In genomic region chr12:86885746-86886145, GRCm38 (mm10) we compare ENCODE assay signal across 7 mouse cellular contexts. TPM values are rescaled to one million over a fixed set of nuclear protein-coding genes. Genes with fewer than 3 reads are reported as not detected.
DNase-seq lines count a peak whose midpoint lies in the region; ATAC-seq and TF ChIP-seq lines count a peak whose summit lies in the region.

No protein-coding gene starts in this region.

- H3K4me3 ChIP-seq in lung, embryonic 16.5 days (ENCODE audit: low read length): peak overlapping the region; percentile 98; the same call in 1 of the 2 replicates
- no peak overlapping the region for H3K4me3 ChIP-seq in forebrain, embryonic 14.5 days (ENCODE audit: low read depth, low read length)
- no peak overlapping the region for H3K4me3 ChIP-seq in limb, embryonic 14.5 days (replicated peaks; ENCODE audit: low read length)
- no peak overlapping the region for H3K4me3 ChIP-seq in stomach, embryonic 16.5 days (replicated peaks; ENCODE audit: low read length)

- no peak for DNase-seq in lung, postnatal 14 days
- no peak for DNase-seq in forebrain, embryonic 14.5 days (ENCODE audit: low spot score)
- no peak for DNase-seq in limb, embryonic 14.5 days (ENCODE audit: low spot score)
- no peak for DNase-seq in right cerebral cortex, adult 2 months (ENCODE audit: low spot score in 2 of 2)
- no peak for DNase-seq in urinary bladder, adult 18-20 months (ENCODE audit: low spot score in 2 of 2)

- peak overlapping the region; percentile 62 for H3K4me2 ChIP-seq in lung, embryonic 16.5 days (ENCODE audit: low read depth, low read length)
- peak overlapping the region; percentile 40 for H3K4me2 ChIP-seq in forebrain, embryonic 14.5 days (ENCODE audit: low read length)
- H3K4me2 ChIP-seq in limb, embryonic 14.5 days (replicated peaks; ENCODE audit: low read depth, low read length, severe bottlenecking): peak overlapping the region; percentile 98
- peak overlapping the region; percentile 85 for H3K4me2 ChIP-seq in stomach, embryonic 16.5 days (ENCODE audit: low read depth, low read length)

- no peaks in the 10 kb centered on the region for H3K36me3 ChIP-seq in lung, embryonic 16.5 days (ENCODE audit: control insufficient read depth, insufficient read depth, low read length)
- H3K36me3 ChIP-seq in forebrain, embryonic 14.5 days (ENCODE audit: control insufficient read depth, insufficient read depth, low read length): peaks cover 10% of the 10 kb centered on the region
- H3K36me3 ChIP-seq in limb, embryonic 14.5 days (ENCODE audit: control insufficient read depth, insufficient read depth, low read length): peaks cover 11% of the 10 kb centered on the region
- H3K36me3 ChIP-seq in stomach, embryonic 16.5 days (ENCODE audit: control insufficient read depth, insufficient read depth, low read length): no peaks in the 10 kb centered on the region

- WGBS in lung, embryonic 16.5 days: 25% methylated on average over 5 of the region's 5 CpGs
- WGBS in forebrain, embryonic 14.5 days: 11% methylated on average over 5 of the region's 5 CpGs
- 44% methylated on average over 5 of the region's 5 CpGs for WGBS in limb, embryonic 14.5 days
- 24% methylated on average over 5 of the region's 5 CpGs for WGBS in stomach, embryonic 16.5 days

- ATAC-seq in lung, embryonic 16.5 days (ENCODE audit: low read depth): no peak
- no peak for ATAC-seq in forebrain, embryonic 14.5 days
- no peak for ATAC-seq in limb, embryonic 14.5 days (ENCODE audit: low FRiP score, low read depth)
- no peak for ATAC-seq in stomach, embryonic 16.5 days (ENCODE audit: insufficient read depth, low FRiP score)

- no peaks in the 10 kb centered on the region for H3K27me3 ChIP-seq in lung, embryonic 16.5 days (ENCODE audit: control insufficient read depth, insufficient read depth, low read depth, low read length)
- no peaks in the 10 kb centered on the region for H3K27me3 ChIP-seq in forebrain, embryonic 14.5 days (replicated peaks; ENCODE audit: control insufficient read depth, insufficient read depth, low read length)
- H3K27me3 ChIP-seq in limb, embryonic 14.5 days (ENCODE audit: control insufficient read depth, insufficient read depth, low read length): no peaks in the 10 kb centered on the region
- no peaks in the 10 kb centered on the region for H3K27me3 ChIP-seq in stomach, embryonic 16.5 days (ENCODE audit: control insufficient read depth, insufficient read depth, low read length)

- peaks cover 48% of the 10 kb centered on the region for H3K4me1 ChIP-seq in lung, embryonic 16.5 days (replicated peaks; ENCODE audit: control insufficient read depth, insufficient read depth, low read length)
- H3K4me1 ChIP-seq in forebrain, embryonic 14.5 days (ENCODE audit: control insufficient read depth, insufficient read depth, low read length): peaks cover 49% of the 10 kb centered on the region
- H3K4me1 ChIP-seq in limb, embryonic 14.5 days (ENCODE audit: control insufficient read depth, insufficient read depth, low read length): peaks cover 48% of the 10 kb centered on the region
- peaks cover 51% of the 10 kb centered on the region for H3K4me1 ChIP-seq in stomach, embryonic 16.5 days (ENCODE audit: control insufficient read depth, insufficient read depth, low read length)

- H3K27ac ChIP-seq in lung, embryonic 16.5 days (ENCODE audit: low read length): peak overlapping the region; percentile 100
- H3K27ac ChIP-seq in forebrain, embryonic 14.5 days (ENCODE audit: low read depth, low read length): peak overlapping the region; percentile 99; the same call in 1 of the 2 replicates
- 0 out of 2 replicates have a peak overlapping the region, but pooled peaks have one; percentile 97 for H3K27ac ChIP-seq in limb, embryonic 14.5 days (replicated peaks; ENCODE audit: low read depth, low read length)
- H3K27ac ChIP-seq in stomach, embryonic 16.5 days (ENCODE audit: low read length): peak overlapping the region; percentile 100

- H3K9ac ChIP-seq in lung, embryonic 16.5 days (ENCODE audit: low read length): peak overlapping the region; percentile 55
- no peak overlapping the region for H3K9ac ChIP-seq in forebrain, embryonic 14.5 days (ENCODE audit: low read length)
- H3K9ac ChIP-seq in limb, embryonic 14.5 days (ENCODE audit: low read depth, low read length, severe bottlenecking): no peak overlapping the region
- H3K9ac ChIP-seq in stomach, embryonic 16.5 days (ENCODE audit: low read length): no peak overlapping the region

- no peak for TF ChIP-seq POLR2A in limb, embryonic 14.5 days (IDR thresholded peaks at IDR 0.05; ENCODE audit: borderline replicate concordance, extremely low read depth, insufficient read depth, insufficient read length)

- H3K9me3 ChIP-seq in lung, embryonic 16.5 days (ENCODE audit: control insufficient read depth, low read length): no peaks in the 10 kb centered on the region
- H3K9me3 ChIP-seq in forebrain, embryonic 14.5 days (replicated peaks; ENCODE audit: control insufficient read depth, low read length): no peaks in the 10 kb centered on the region
- H3K9me3 ChIP-seq in limb, embryonic 14.5 days (ENCODE audit: control insufficient read depth, low read length): no peaks in the 10 kb centered on the region
- H3K9me3 ChIP-seq in stomach, embryonic 16.5 days (replicated peaks; ENCODE audit: control insufficient read depth, low read length): no peaks in the 10 kb centered on the region

RNA-seq across cellular contexts. Expression of gene Irf2bpl, which starts 1.1 kb away (rescaled TPM):
- 28.8 and 34.2 TPM in 2 replicates for polyA plus RNA-seq in lung, embryonic 16.5 days (2015; fragmentation: Nextera tagmentation; extraction: Ambion mirVana)
- 41.4 and 56.5 TPM in 2 replicates for polyA plus RNA-seq in forebrain, embryonic 14.5 days (2014; fragmentation: Nextera tagmentation; extraction: Ambion mirVana)
- polyA plus RNA-seq in limb, embryonic 14.5 days (2012; rRNA removed): 37.1 and 50.8 TPM in 2 replicates
- polyA plus RNA-seq in limb, embryonic 14.5 days (2014; fragmentation: Nextera tagmentation; extraction: Ambion mirVana): 33.9 and 37.0 TPM in 2 replicates
- polyA plus RNA-seq in stomach, embryonic 16.5 days (2015; fragmentation: Nextera tagmentation; extraction: Ambion mirVana): 10.1 and 11.7 TPM in 2 replicates

Comparison
In these comparisons a context has a peak if more than half of its experiments do, and no peak if none do; other contexts are left out.
1. H3K4me2 ChIP-seq: peak in every context shown above with its lines; median percentile 98 in limb, embryonic 14.5 days; 85 in stomach, embryonic 16.5 days; 62 in lung, embryonic 16.5 days; 40 in forebrain, embryonic 14.5 days.